Mouse (Mus musculus) forebrain, postnatal 0 days (tissue): ENCODE results near the gene Gngt2. TPM values are rescaled to one million over a fixed set of nuclear protein-coding genes. Genes with fewer than 3 reads are reported as not detected.

Experiments
- ATAC-seq: fragments of 200-750 bp; cut with Nextera tagmentation; 2 replicates; pipeline ENCODE4 v1.8.0; 2017; ENCODE audit warnings: mild to moderate bottlenecking, moderate library complexity
- DNase-seq: peaks from one replicate; pipeline ENCODE4 v3.0.0-alpha.2; 2015
- H3K27ac ChIP-seq: fragments of 300-500 bp; sonication (generic); 2 replicates; pipeline ENCODE4 v1.5.1; 2014; ENCODE audit warnings: low read depth, mild to moderate bottlenecking, antibody characterized with exemption, low read length, moderate library complexity, mixed read lengths
- H3K27me3 ChIP-seq: fragments of 300-500 bp; sonication (generic); 2 replicates; pipeline ENCODE4 v1.6.1; 2014; ENCODE audit warnings: mild to moderate bottlenecking, low read length, mixed read lengths; ENCODE audit not compliant: insufficient read depth
- H3K36me3 ChIP-seq: fragments of 300-500 bp; sonication (generic); 2 replicates; pipeline ENCODE4 v1.6.1; 2014; ENCODE audit warnings: mild to moderate bottlenecking, moderate library complexity; ENCODE audit not compliant: insufficient read depth
- H3K4me1 ChIP-seq: fragments of 300-500 bp; sonication (generic); 2 replicates; pipeline ENCODE4 v1.6.1; 2014; ENCODE audit warnings: antibody characterized with exemption; ENCODE audit not compliant: insufficient read depth
- H3K4me2 ChIP-seq: fragments of 300-500 bp; sonication (generic); 2 replicates; pipeline ENCODE4 v1.6.1; 2014; ENCODE audit warnings: low read depth, mild to moderate bottlenecking, moderate library complexity
- H3K4me3 ChIP-seq: fragments of 300-500 bp; sonication (generic); 2 replicates; pipeline ENCODE4 v1.5.1; 2014; ENCODE audit warnings: low read depth, low read length, mixed read lengths
- H3K9ac ChIP-seq: fragments of 300-500 bp; sonication (generic); 2 replicates; pipeline ENCODE4 v1.6.1; 2014; ENCODE audit warnings: mild to moderate bottlenecking
- H3K9me3 ChIP-seq: fragments of 300-500 bp; sonication (generic); 2 replicates; pipeline ENCODE4 v1.6.1; 2016; ENCODE audit warnings: low read length
- CTCF ChIP-seq: sonication (generic); IDR thresholded peaks from 2 replicates; pipeline ENCODE4 v1.5.1; 2016; ENCODE audit warnings: antibody characterized with exemption, control low read depth, low read depth
- WGBS: fragments of 180-500 bp; shearing (Covaris S2); extraction: QIAGEN DNeasy Blood & Tissue Kit; methylation state at CpG from one replicate; pipeline ENCODE4 v1.1.7; 2014; 5-methylcytosine and 5-hydroxymethylcytosine counted together
- polyA plus RNA-seq: library from polyadenylated mRNA; unstranded; fragments of >200 nt; fragmentation: Nextera tagmentation; extraction: Ambion mirVana; gene quantifications from 2 replicates; pipeline ENCODE4 v1.2.1, GENCODE M21; 2015
- total RNA-seq: library from RNA; depleted of rRNA; stranded (reverse); fragments of >200 nt; gene quantifications from 2 replicates; pipeline ENCODE4 v1.2.3, GENCODE M21; 2014

The Gngt2 gene
- total and polyA plus RNA-seq, 2 experiments from 2014 or later: 1.0 to 1.9 TPM

DNA sequence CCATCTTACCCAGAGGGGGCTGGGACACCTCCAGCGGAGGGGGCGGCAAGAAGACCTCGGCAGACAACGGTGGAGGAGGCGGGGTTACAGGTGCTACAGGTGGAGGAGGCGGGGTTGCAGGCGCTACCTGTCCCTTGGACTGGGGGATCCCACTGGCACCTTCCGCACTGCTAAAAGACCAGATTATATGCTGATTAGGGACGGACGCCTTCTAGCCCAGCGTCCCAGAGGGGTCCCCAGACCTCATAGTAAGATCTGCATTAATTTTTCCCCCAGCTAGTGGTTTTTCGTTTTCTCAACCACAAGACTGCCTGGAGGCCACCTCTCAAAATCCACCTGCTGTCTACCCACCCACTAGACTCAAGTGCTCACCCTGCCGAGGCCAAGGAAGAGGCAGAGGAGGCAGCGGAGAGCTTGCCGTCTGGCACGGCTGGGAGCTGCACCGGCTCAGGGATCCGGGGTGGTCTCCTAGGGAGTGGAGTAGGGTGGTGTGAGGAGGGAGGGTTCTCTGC lies 3.3 kb upstream of the Gngt2 start:
- WGBS: 8% methylated on average over 18 of the region's 18 CpGs
- no peak overlapping the region; the same call in 1 of the 2 replicates for H3K4me2 ChIP-seq

GRCm38 (mm10) chr11:95834143-95834667 lies 2.8 kb upstream of the Gngt2 start:
- peaks cover 12% of the 10 kb centered on the region for H3K4me1 ChIP-seq
- H3K4me3 ChIP-seq: no peak overlapping the region
- H3K9ac ChIP-seq: no peak overlapping the region
- no peak overlapping the region; the same call in 1 of the 2 replicates for H3K4me2 ChIP-seq
- no peaks in the 10 kb centered on the region for H3K36me3 ChIP-seq
- DNase-seq (no peak), ATAC-seq (no peak)
- TF ChIP-seq CTCF: no peak
- H3K9me3 ChIP-seq: no peaks in the 10 kb centered on the region
- peaks cover 64% of the 10 kb centered on the region for H3K27me3 ChIP-seq
- no peak overlapping the region for H3K27ac ChIP-seq
- WGBS: 6% methylated on average over 22 of the region's 22 CpGs

More for the DNA sequence above, 3.3 kb upstream of the Gngt2 start:
- no peak overlapping the region for H3K4me3 ChIP-seq
- H3K4me1 ChIP-seq: peaks cover 11% of the 10 kb centered on the region
- no peaks in the 10 kb centered on the region for H3K9me3 ChIP-seq
- H3K27me3 ChIP-seq: peaks cover 69% of the 10 kb centered on the region
- no peak for TF ChIP-seq CTCF
- no peak overlapping the region for H3K9ac ChIP-seq
- DNase-seq (no peak), ATAC-seq (no peak; the same call in 1 of the 2 replicates)
- H3K27ac ChIP-seq: no peak overlapping the region
- no peaks in the 10 kb centered on the region for H3K36me3 ChIP-seq

GRCm38 (mm10) chr11:95834742-95835710 lies 2.0 kb upstream of the Gngt2 start:
- H3K27ac ChIP-seq: no peak overlapping the region
- no peaks in the 10 kb centered on the region for H3K9me3 ChIP-seq
- peaks cover 12% of the 10 kb centered on the region for H3K4me1 ChIP-seq
- H3K27me3 ChIP-seq: peaks cover 56% of the 10 kb centered on the region
- no peak overlapping the region for H3K4me2 ChIP-seq
- DNase-seq (no peak), ATAC-seq (no peak)
- no peak overlapping the region for H3K9ac ChIP-seq
- TF ChIP-seq CTCF: no peak
- H3K36me3 ChIP-seq: no peaks in the 10 kb centered on the region
- no peak overlapping the region for H3K4me3 ChIP-seq
- 27% methylated on average over 15 of the region's 15 CpGs for WGBS

- Histone ChIP-seq H3K9me3 (no peaks in the 10 kb centered on the region), H3K9ac (no peak overlapping the region), H3K36me3 (no peaks in the 10 kb centered on the region), H3K4me2 (no peak overlapping the region), H3K27me3 (peaks cover 48% of the 10 kb centered on the region), H3K4me3 (no peak overlapping the region), H3K27ac (no peak overlapping the region), H3K4me1 (peaks cover 7% of the 10 kb centered on the region)
- 44% methylated on average over 6 of the region's 6 CpGs for WGBS
- ATAC-seq: no peak
- no peak for DNase-seq
- no peak for TF ChIP-seq CTCF
These were observed 1.2 kb upstream of the Gngt2 start for GRCm38 (mm10) chr11:95835832-95836231.

GRCm38 (mm10) chr11:95836433-95836832 lies 583 bp upstream of the Gngt2 start:
- no peak overlapping the region for H3K9ac ChIP-seq
- H3K27ac ChIP-seq: no peak overlapping the region
- WGBS: 50% methylated on average over 6 of the region's 6 CpGs
- H3K9me3 ChIP-seq: no peaks in the 10 kb centered on the region
- H3K27me3 ChIP-seq: peaks cover 42% of the 10 kb centered on the region
- H3K4me2 ChIP-seq: no peak overlapping the region
- ATAC-seq (no peak), DNase-seq (no peak)
- H3K36me3 ChIP-seq: no peaks in the 10 kb centered on the region
- peaks cover 4% of the 10 kb centered on the region for H3K4me1 ChIP-seq
- TF ChIP-seq CTCF: no peak
- H3K4me3 ChIP-seq: no peak overlapping the region

- Histone ChIP-seq H3K4me3 (no peak overlapping the region), H3K27me3 (peaks cover 29% of the 10 kb centered on the region), H3K9me3 (no peaks in the 10 kb centered on the region), H3K27ac (no peak overlapping the region), H3K4me2 (no peak overlapping the region), H3K36me3 (no peaks in the 10 kb centered on the region), H3K4me1 (peaks cover 4% of the 10 kb centered on the region), H3K9ac (no peak overlapping the region)
- ATAC-seq (no peak), DNase-seq (no peak)
- no peak for TF ChIP-seq CTCF
- 70% methylated on average over 4 of the region's 4 CpGs for WGBS
These were observed 1.6 kb downstream of the Gngt2 start for GRCm38 (mm10) chr11:95838598-95838997.
